Mouse (Mus musculus) liver, postnatal 0 days (tissue): ENCODE measurements around the gene Prr22. TPM values are rescaled to one million over a fixed set of nuclear protein-coding genes. Genes with fewer than 3 reads are reported as not detected.
A peak's percentile ranks its signal among the peaks of the same experiment; 100 is the strongest.

Source experiments
- ATAC-seq: fragments of 200-750 bp; cut with Nextera tagmentation; 2 replicates; pipeline ENCODE4 v1.8.0; 2017; ENCODE audit warnings: mild to moderate bottlenecking, moderate library complexity
- DNase-seq: peaks from one replicate; pipeline ENCODE4 v3.0.0-alpha.2; 2016
- H3K27ac ChIP-seq: fragments of 300-500 bp; sonication (generic); 2 replicates; pipeline ENCODE4 v1.5.1; 2014; ENCODE audit warnings: antibody characterized with exemption, moderate library complexity, mild to moderate bottlenecking, low read depth
- H3K27me3 ChIP-seq: fragments of 300-500 bp; sonication (generic); 2 replicates; pipeline ENCODE4 v1.6.1; 2014; ENCODE audit warnings: low read length, control low read depth, mixed read lengths; ENCODE audit not compliant: insufficient read depth
- H3K36me3 ChIP-seq: fragments of 300-500 bp; sonication (generic); replicated peaks from 2 replicates; pipeline ENCODE4 v1.6.1; 2014; ENCODE audit warnings: mild to moderate bottlenecking, control low read depth, low read length, moderate library complexity, mixed read lengths; ENCODE audit not compliant: insufficient read depth
- H3K4me1 ChIP-seq: fragments of 300-500 bp; sonication (generic); 2 replicates; pipeline ENCODE4 v1.6.1; 2014; ENCODE audit warnings: antibody characterized with exemption, mild to moderate bottlenecking, control low read depth; ENCODE audit not compliant: insufficient read depth
- H3K4me2 ChIP-seq: fragments of 300-500 bp; sonication (generic); 2 replicates; pipeline ENCODE4 v1.6.1; 2014; ENCODE audit warnings: low read depth, mild to moderate bottlenecking, low read length, moderate library complexity, mixed read lengths
- H3K4me3 ChIP-seq: fragments of 300-500 bp; sonication (generic); 2 replicates; pipeline ENCODE4 v1.5.1; 2014; ENCODE audit warnings: low read depth, low read length
- H3K9ac ChIP-seq: fragments of 300-500 bp; sonication (generic); replicated peaks from 2 replicates; pipeline ENCODE4 v1.6.1; 2014; ENCODE audit warnings: mild to moderate bottlenecking, moderate library complexity
- H3K9me3 ChIP-seq: fragments of 300-500 bp; sonication (generic); 2 replicates; pipeline ENCODE4 v1.6.1; 2016; ENCODE audit warnings: mild to moderate bottlenecking, control low read depth, low read length, mixed read lengths
- CTCF ChIP-seq: sonication (generic); IDR thresholded peaks from 2 replicates; pipeline ENCODE4 v1.5.1; 2016; ENCODE audit warnings: antibody characterized with exemption, low read depth
- EP300 ChIP-seq: IDR thresholded peaks from 2 replicates; pipeline ENCODE4 v1.6.1; 2016; ENCODE audit warnings: antibody characterized with exemption, low read depth, mild to moderate bottlenecking
- WGBS: fragments of 180-500 bp; shearing (Covaris S2); extraction: QIAGEN DNeasy Blood & Tissue Kit; methylation state at CpG from one replicate; pipeline ENCODE4 v1.1.7; 2014; ENCODE audit not compliant: insufficient replicate concordance; 5-methylcytosine and 5-hydroxymethylcytosine counted together
- polyA plus RNA-seq: library from polyadenylated mRNA; unstranded; fragments of >200 nt; fragmentation: Nextera tagmentation; extraction: Ambion mirVana; gene quantifications from 2 replicates; pipeline ENCODE4 v1.2.1, GENCODE M21; 2015

The Prr22 gene
- polyA plus RNA-seq, 1 experiment from 2014 or later = 0.23 TPM

GRCm38 (mm10) chr17:56810245-56810644 is 40.2 kb downstream of the Prr22 start:
- peaks cover 3% of the 10 kb centered on the region; the same call in 1 of the 2 replicates for H3K27me3 ChIP-seq
- DNase-seq (peak; percentile 76), ATAC-seq (peak; percentile 66)
- no peak overlapping the region for H3K4me2 ChIP-seq
- H3K36me3 ChIP-seq = no peaks in the 10 kb centered on the region
- WGBS = 22% methylated on average over 3 of the region's 3 CpGs
- H3K4me3 ChIP-seq = no peak overlapping the region
- no peak overlapping the region for H3K9ac ChIP-seq
- H3K27ac ChIP-seq = no peak overlapping the region
- peaks cover 5% of the 10 kb centered on the region for H3K4me1 ChIP-seq
- no peak for TF ChIP-seq EP300
- no peaks in the 10 kb centered on the region for H3K9me3 ChIP-seq

DNA sequence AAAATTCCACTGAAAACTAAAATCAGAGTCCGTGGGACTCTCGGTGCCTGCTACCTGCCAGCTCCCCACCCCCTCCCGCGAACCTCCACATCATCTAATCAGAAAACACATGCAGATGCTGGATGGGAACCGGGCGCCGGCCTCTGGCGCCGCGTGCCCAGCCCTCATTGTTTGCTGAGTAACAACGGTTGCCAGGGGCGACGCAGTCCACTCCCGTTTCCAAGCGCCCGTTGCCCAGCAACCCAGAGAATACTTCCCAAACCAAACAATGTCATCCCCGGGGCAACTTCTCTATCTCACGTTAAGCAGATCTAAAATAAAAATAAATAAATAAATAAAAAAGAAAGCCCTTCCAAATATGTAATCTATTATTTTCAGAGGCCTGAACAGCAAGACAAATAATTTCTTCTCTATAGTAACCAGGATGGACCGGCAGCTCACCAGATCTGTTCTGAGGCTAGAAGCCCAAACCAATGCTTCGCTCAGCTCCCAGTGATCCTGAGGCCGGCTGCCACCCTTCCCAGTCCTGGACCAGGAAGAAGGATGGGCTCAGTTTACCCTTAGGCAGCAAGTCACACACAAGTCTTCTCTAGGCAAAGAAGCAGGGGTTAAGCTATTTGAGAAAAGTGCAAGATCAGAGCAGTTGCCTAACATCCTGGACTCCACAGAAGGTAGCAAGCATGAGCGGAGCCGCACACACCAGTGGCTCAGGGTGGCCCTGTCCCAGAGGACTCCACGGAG is 44.4 kb downstream of the Prr22 start:
- Histone ChIP-seq H3K4me1 (peaks cover 8% of the 10 kb centered on the region), H3K9me3 (no peaks in the 10 kb centered on the region), H3K9ac (no peak overlapping the region), H3K27me3 (peaks cover 3% of the 10 kb centered on the region; the same call in 1 of the 2 replicates), H3K27ac (no peak overlapping the region), H3K4me2 (no peak overlapping the region), H3K36me3 (no peaks in the 10 kb centered on the region), H3K4me3 (no peak overlapping the region)
- peak; percentile 69 for DNase-seq
- peak; percentile 43; the same call in 1 of the 2 replicates for ATAC-seq
- 23% methylated on average over 24 of the region's 24 CpGs for WGBS
- TF ChIP-seq CTCF = no peak
- no peak for TF ChIP-seq EP300

DNA sequence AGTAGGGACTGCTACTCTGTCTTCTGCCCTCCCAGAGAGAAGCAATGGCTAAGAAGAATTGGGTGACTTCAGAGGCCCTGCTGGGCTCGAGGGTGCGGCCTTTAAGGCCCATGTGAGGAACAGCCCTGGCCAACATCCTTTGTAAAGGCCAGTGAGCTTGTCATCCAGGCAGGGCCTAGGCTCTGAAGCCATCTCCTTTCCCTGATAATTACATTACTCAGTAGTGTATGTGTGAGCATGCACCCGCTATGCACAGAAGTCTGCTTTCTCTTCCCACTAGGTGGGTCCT is 45.0 kb downstream of the Prr22 start:
- Histone ChIP-seq H3K9ac (no peak overlapping the region), H3K36me3 (no peaks in the 10 kb centered on the region), H3K27me3 (peaks cover 3% of the 10 kb centered on the region; the same call in 1 of the 2 replicates), H3K4me1 (peaks cover 8% of the 10 kb centered on the region), H3K4me3 (no peak overlapping the region), H3K9me3 (no peaks in the 10 kb centered on the region), H3K27ac (no peak overlapping the region), H3K4me2 (no peak overlapping the region)
- ATAC-seq (no peak), DNase-seq (no peak)
- WGBS = 80% methylated on average over 3 of the region's 3 CpGs
- TF ChIP-seq CTCF = no peak
- no peak for TF ChIP-seq EP300

DNA sequence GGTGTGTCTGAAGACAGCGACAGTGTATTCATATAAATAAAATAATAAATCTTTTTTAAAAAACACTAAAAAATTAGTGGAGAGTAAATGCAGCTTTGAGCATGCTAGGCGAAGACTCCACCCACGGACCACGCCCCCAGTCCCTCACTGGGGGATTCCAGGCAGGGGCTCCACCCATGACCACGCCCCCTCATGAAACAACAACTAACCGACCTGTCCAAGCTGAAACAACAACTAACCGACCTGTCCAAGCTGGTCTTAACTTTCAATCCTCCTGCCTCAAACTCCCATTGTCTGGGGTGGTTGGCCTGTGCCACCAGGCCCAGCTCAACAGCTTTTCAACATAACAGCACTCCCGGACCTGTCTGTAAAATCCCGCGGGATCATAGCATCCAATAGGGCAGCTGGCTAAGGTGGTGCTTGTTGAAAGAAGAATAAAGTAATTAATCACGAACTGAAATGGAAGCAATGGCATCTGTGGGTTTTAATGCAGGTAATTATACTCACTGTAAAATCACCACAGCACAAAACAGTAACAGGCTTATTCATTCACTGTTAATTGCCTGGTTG is 48.1 kb downstream of the Prr22 start:
- Histone ChIP-seq H3K27me3 (peaks cover 3% of the 10 kb centered on the region; the same call in 1 of the 2 replicates), H3K4me2 (no peak overlapping the region), H3K27ac (no peak overlapping the region), H3K36me3 (no peaks in the 10 kb centered on the region), H3K4me3 (no peak overlapping the region), H3K4me1 (peaks cover 3% of the 10 kb centered on the region; the same call in 1 of the 2 replicates), H3K9ac (no peak overlapping the region), H3K9me3 (no peaks in the 10 kb centered on the region)
- WGBS = 45% methylated on average over 11 of the region's 11 CpGs
- ATAC-seq (peak; percentile 44; the same call in 1 of the 2 replicates), DNase-seq (peak; percentile 78)
- TF ChIP-seq EP300 = no peak
- no peak for TF ChIP-seq CTCF

GRCm38 (mm10) chr17:56819032-56819545 is 49.0 kb downstream of the Prr22 start:
- H3K27ac ChIP-seq = no peak overlapping the region
- TF ChIP-seq CTCF (no peak), EP300 (no peak)

DNA sequence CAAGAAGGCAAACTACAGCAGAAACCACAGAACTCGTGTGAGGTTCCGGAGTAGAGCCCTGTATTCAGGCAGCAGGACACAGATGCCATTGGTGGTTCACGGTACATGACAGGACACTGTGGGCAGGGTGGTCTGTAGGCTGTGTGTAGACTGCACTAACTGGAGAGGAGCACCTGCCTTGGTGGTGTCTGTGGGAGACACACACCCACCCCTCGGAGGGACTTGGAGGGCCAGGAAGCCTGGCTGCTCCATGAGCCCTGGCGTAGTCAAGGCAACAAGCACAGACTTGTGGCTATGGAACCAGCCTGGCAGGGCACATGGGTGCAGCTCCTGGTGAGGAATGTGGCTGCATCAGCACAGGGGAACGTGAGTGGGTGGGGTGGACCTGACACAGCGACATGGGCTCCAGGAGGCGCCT is 49.7 kb downstream of the Prr22 start:
- Histone ChIP-seq H3K27me3 (no peaks in the 10 kb centered on the region), H3K4me1 (peaks cover 6% of the 10 kb centered on the region; the same call in 1 of the 2 replicates), H3K36me3 (no peaks in the 10 kb centered on the region), H3K9me3 (no peaks in the 10 kb centered on the region), H3K9ac (no peak overlapping the region), H3K4me3 (no peak overlapping the region), H3K4me2 (no peak overlapping the region), H3K27ac (no peak overlapping the region)
- DNase-seq = no peak
- no peak for TF ChIP-seq CTCF
- TF ChIP-seq EP300 = no peak
- 58% methylated on average over 8 of the region's 8 CpGs for WGBS
- peak; percentile 67 for ATAC-seq

More at GRCm38 (mm10) chr17:56819032-56819545, 49.0 kb downstream of the Prr22 start:
- Histone ChIP-seq H3K27me3 (no peaks in the 10 kb centered on the region), H3K4me2 (no peak overlapping the region), H3K36me3 (no peaks in the 10 kb centered on the region), H3K4me1 (peaks cover 3% of the 10 kb centered on the region; the same call in 1 of the 2 replicates), H3K9me3 (no peaks in the 10 kb centered on the region), H3K9ac (no peak overlapping the region), H3K4me3 (no peak overlapping the region)
- ATAC-seq (no peak), DNase-seq (no peak)
- 49% methylated on average over 6 of the region's 6 CpGs for WGBS

Other genes starting within 250 kb of the Prr22 start
- gene Gm20219, start 215.9 kb upstream of the Prr22 start, polyA plus RNA-seq = 0.08 TPM in 2 replicates
- gene Safb2, start 185.7 kb upstream of the Prr22 start, polyA plus RNA-seq = 19.7 and 23.1 TPM in 2 replicates
- gene Safb, start 185.4 kb upstream of the Prr22 start, polyA plus RNA-seq = 27.0 and 28.4 TPM in 2 replicates
- gene 2410015M20Rik, start 160.5 kb upstream of the Prr22 start, polyA plus RNA-seq = 259 and 260 TPM in 2 replicates
- gene Rpl36, start 156.8 kb upstream of the Prr22 start, polyA plus RNA-seq = 1,436 and 1,479 TPM in 2 replicates
- 29.8 and 31.9 TPM in 2 replicates for gene Lonp1, start 143.4 kb upstream of the Prr22 start, polyA plus RNA-seq
- gene Catsperd, start 142.1 kb upstream of the Prr22 start, polyA plus RNA-seq = 0.33 and 0.60 TPM in 2 replicates
- gene Ranbp3, start 97.0 kb upstream of the Prr22 start, polyA plus RNA-seq = 19.6 and 21.8 TPM in 2 replicates
- gene Ndufa11, start 52.5 kb upstream of the Prr22 start, polyA plus RNA-seq = 281 and 298 TPM in 2 replicates
- gene Vmac, start 52.2 kb upstream of the Prr22 start, polyA plus RNA-seq = 3.3 and 4.1 TPM in 2 replicates
- 1.2 and 2.2 TPM in 2 replicates for gene Nrtn, start 12.7 kb upstream of the Prr22 start, polyA plus RNA-seq
- gene Dus3l, start 5.5 kb upstream of the Prr22 start, polyA plus RNA-seq = 9.1 TPM in 2 replicates
- gene Rfx2, start 60.8 kb downstream of the Prr22 start, polyA plus RNA-seq = 3.1 and 3.6 TPM in 2 replicates
- gene Acsbg2, start 104.2 kb downstream of the Prr22 start, polyA plus RNA-seq = not detected in 2 replicates
- 0.04 TPM in 1 of 2 replicates, not detected in the other for gene 1700061G19Rik, start 105.2 kb downstream of the Prr22 start, polyA plus RNA-seq
- gene Mllt1, start 165.2 kb downstream of the Prr22 start, polyA plus RNA-seq = 4.6 and 4.8 TPM in 2 replicates
- gene Acer1, start 211.9 kb downstream of the Prr22 start, polyA plus RNA-seq = not detected in 2 replicates
- gene Clpp, start 220.1 kb downstream of the Prr22 start, polyA plus RNA-seq = 68.2 and 71.3 TPM in 2 replicates
- gene Alkbh7, start 227.1 kb downstream of the Prr22 start, polyA plus RNA-seq = 22.9 and 23.9 TPM in 2 replicates
- gene Pspn, start 229.8 kb downstream of the Prr22 start, polyA plus RNA-seq = not detected in 2 replicates
- gene Gtf2f1, start 241.0 kb downstream of the Prr22 start, polyA plus RNA-seq = 26.7 and 31.3 TPM in 2 replicates
- 0.09 and 0.18 TPM in 2 replicates for gene Gm17949, start 241.2 kb downstream of the Prr22 start, polyA plus RNA-seq